Mouse (Mus musculus) liver, adult 2 months (tissue): ENCODE data around the gene Dnajb13.

Experiments
- CTCF ChIP-seq: fragments of 200-500 bp; IDR thresholded peaks from 2 replicates; pipeline ENCODE4 v1.5.1; 2011; ENCODE audit warnings: low read depth, low read length, control low read depth
- POLR2A ChIP-seq: fragments of 200-500 bp; IDR thresholded peaks from 2 replicates; pipeline ENCODE4 v1.6.1; 2011; ENCODE audit warnings: low read length, control low read depth; ENCODE audit not compliant: insufficient read depth; ENCODE audit errors: extremely low read depth

- TF ChIP-seq POLR2A (no peak), CTCF (no peak)
These were observed 49.0 kb downstream of the Dnajb13 start for GRCm38 (mm10) chr7:100465656-100466309.
